Mouse (Mus musculus) embryo, embryonic 10 days (tissue): ENCODE results near the gene Dnah2.

ENCODE experiments used
- DNase-seq: peaks from one replicate; pipeline ENCODE4 v3.0.0-alpha.2; 2015; ENCODE audit warnings: low spot score

The Dnah2 gene

GRCm38 (mm10) chr11:69463996-69464395 is 84.9 kb downstream of the Dnah2 start:
- no peak for DNase-seq

- no peak for DNase-seq
These were observed 87.3 kb downstream of the Dnah2 start for GRCm38 (mm10) chr11:69461568-69461967.

- DNase-seq, result no peak
These were observed 89.0 kb downstream of the Dnah2 start for GRCm38 (mm10) chr11:69459883-69460282.

- peak; percentile 63 for DNase-seq
These were observed 91.8 kb downstream of the Dnah2 start for GRCm38 (mm10) chr11:69457006-69457579.

GRCm38 (mm10) chr11:69452114-69452867 is 96.6 kb downstream of the Dnah2 start:
- DNase-seq, result peak; percentile 39

GRCm38 (mm10) chr11:69447299-69447698 is 101.6 kb downstream of the Dnah2 start:
- no peak for DNase-seq

GRCm38 (mm10) chr11:69443328-69443727 is 105.6 kb downstream of the Dnah2 start:
- DNase-seq, result peak; percentile 39

- DNase-seq, result no peak
These were observed 111.6 kb downstream of the Dnah2 start for GRCm38 (mm10) chr11:69437291-69437690.

GRCm38 (mm10) chr11:69433189-69433588 is 115.7 kb downstream of the Dnah2 start:
- no peak for DNase-seq

GRCm38 (mm10) chr11:69432640-69432982 is 116.3 kb downstream of the Dnah2 start:
- DNase-seq, result no peak

- DNase-seq, result peak; percentile 92
These were observed 116.9 kb downstream of the Dnah2 start for GRCm38 (mm10) chr11:69431829-69432639.

- no peak for DNase-seq
These were observed 118.3 kb downstream of the Dnah2 start for GRCm38 (mm10) chr11:69430631-69431030.

- DNase-seq, result no peak
These were observed 119.6 kb downstream of the Dnah2 start for GRCm38 (mm10) chr11:69429313-69429712.

GRCm38 (mm10) chr11:69428751-69429150 is 120.2 kb downstream of the Dnah2 start:
- DNase-seq, result peak; percentile 42

GRCm38 (mm10) chr11:69426246-69426645 is 122.7 kb downstream of the Dnah2 start:
- DNase-seq, result no peak

- no peak for DNase-seq
These were observed 125.0 kb downstream of the Dnah2 start for GRCm38 (mm10) chr11:69423885-69424284.

- no peak for DNase-seq
These were observed 126.1 kb downstream of the Dnah2 start for GRCm38 (mm10) chr11:69422842-69423241.

GRCm38 (mm10) chr11:69421131-69421977 is 127.6 kb downstream of the Dnah2 start:
- DNase-seq, result peak; percentile 48

- no peak for DNase-seq
These were observed 128.3 kb downstream of the Dnah2 start for GRCm38 (mm10) chr11:69420554-69421000.

- peak; percentile 66 for DNase-seq
These were observed 128.9 kb downstream of the Dnah2 start for GRCm38 (mm10) chr11:69419813-69420553.

GRCm38 (mm10) chr11:69419443-69419812 is 129.5 kb downstream of the Dnah2 start:
- peak; percentile 69 for DNase-seq
